Mouse (Mus musculus) cerebellum, postnatal 4 days (tissue): Measurements from ENCODE around the gene Olfr1196.
"Not testable (repeated sequence)": the region's sequence is repeated elsewhere in the genome, so short reads cannot be mapped to it uniquely, and the experiment has no call there.

Experiments
- DNase-seq, 2 experiments: peaks; one replicate each; pipeline ENCODE4 v3.0.0; 2022; ENCODE audit warnings: low spot score in 2 of 2, mixed read lengths in 1 of 2

Olfr1196 gene

DNA sequence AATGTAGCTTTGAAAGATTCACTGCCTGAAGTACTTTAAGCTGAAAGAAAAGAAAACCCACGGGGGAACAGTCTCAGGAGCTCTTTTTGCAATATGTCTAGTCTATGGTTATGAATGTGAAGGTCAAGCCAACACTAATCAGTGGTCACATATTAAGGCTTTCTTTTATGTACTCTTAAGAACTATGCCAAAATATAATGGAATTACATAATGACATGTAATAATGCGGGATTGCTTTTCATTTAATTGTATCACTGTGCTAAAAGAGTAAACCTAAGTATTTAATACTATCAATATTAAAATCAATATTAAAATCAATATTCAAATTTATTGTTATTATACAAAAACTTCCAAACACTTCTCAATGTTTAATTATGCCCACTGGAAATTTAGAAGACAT lies at the start of gene Olfr1196:
Olfr1196 (minus strand) TSS at position 101 of the 400 bp plus-strand sequence.
- DNase-seq = no peak

DNA sequence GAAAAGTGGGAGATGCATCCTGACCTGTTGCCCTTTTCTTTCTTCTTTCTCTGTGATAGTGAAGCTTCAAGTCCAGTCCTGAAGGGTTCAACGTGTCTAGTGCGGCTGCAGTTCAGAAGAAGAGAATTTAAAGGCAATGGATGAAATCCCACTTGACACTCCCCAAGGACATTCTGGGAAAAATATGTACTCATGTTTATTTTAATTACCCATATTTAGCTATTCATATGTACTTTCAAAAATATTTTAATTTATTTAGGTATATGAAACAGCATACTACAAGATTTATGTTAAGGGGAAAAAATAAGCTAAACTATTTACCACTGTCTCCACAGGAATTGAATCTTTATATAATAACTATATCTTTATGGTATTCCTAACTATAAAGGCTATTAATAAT lies 46.9 kb upstream of the Olfr1196 start, which contains the start of gene Olfr1198:
Olfr1198 (minus strand) TSS at position 101 of the 400 bp plus-strand sequence.
- no peak for DNase-seq

DNA sequence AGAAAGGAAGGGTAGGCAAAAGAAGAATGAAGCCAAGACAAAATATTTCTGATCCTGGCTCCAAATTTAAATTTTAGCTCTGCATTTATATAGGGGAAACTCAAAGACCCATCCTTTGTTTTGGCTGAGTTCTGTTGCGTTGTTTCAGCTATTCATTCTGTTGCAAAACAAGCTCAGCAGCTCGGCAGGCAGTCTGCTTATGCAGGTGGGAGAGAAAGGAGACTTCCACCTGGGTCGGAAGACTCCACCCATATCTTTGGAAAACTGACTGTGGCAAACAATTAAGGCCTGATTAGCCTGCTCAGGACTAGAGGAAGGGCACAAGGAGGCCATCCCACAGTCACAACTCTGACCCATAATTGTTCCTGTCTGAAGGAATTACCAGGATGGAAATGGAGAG lies 39.0 kb upstream of the Olfr1196 start:
- no peak for DNase-seq

DNA sequence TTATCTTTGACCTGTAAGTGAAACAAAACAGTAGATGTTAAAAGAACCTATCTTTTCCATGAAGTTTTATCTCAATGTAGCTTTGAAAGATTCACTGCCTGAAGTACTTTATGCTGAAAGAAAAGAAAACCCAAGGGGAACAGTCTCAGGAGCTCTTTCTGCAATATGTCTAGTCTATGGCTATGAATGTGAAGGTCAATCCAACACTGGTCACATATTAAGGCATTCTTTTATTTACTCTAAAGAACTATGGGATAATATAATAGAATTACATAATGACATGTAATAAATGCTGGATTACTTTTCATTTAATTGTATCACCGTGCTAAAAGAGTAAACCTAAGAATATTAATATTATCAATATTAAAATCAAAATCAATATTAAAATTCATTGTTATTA lies 27.9 kb upstream of the Olfr1196 start, which contains the start of gene Olfr1197:
Olfr1197 (minus strand) TSS at position 101 of the 400 bp plus-strand sequence.
- no peak for DNase-seq

DNA sequence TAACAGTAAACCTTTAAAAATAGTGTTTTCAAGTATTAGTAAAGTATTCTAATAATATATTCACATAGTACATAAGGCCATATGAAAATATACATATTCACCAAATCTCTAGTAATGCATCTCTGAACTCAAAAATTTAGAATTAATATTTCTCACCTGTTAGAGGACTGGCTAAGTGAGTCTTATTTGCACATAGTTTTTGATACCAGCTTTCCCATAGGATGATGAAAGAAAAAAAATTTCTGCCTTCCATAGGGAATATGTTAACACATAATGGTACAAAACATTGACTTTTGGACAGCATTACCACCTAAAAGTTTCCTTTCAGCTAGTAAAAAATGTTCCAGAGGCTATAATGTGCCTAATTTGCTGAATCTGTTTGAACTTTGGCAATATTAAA lies 15.3 kb downstream of the Olfr1196 start, which contains the start of gene Olfr1195:
Olfr1195 (minus strand) TSS at position 101 of the 400 bp plus-strand sequence.
- no peak for DNase-seq

DNA sequence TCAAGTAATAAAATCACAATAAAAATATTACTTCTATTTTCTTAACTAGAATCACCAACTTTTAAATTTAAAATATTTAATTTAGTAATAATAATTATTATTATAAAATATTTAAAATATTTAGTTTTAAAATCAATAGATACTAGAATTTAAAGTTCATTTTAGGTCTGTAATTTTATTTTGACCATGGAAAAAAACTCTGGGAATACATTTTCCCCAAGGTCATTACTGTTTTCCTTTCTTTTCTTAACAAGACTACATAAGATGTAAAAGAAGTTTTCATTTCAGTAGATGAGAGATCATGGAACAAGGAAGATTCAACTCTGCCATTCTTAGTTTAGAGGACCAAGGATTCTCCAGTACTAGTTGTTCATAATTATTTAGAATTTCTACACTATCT lies 29.1 kb downstream of the Olfr1196 start, which contains the start of gene Olfr1193:
Olfr1193 (plus strand) TSS at position 301 of the 400 bp plus-strand sequence.
- DNase-seq = not testable (repeated sequence)

DNA sequence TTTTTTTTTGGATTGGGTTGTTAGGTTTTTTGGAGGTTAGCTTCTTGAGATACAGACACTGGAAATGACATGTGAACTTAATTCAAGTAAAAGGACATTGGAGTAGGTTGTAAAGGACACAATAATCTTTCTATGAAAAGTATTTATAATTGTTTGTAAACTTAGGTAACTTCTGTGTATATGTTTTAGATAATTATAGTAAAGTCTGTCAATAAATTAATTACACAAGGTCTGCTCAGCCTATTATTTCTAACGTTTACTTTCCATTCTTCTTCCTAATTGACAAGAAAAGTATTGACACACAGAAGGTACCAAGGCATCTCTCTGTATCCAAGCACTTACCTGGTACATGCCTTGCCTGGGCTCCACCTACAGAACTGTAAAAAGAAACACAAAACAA lies 56.2 kb downstream of the Olfr1196 start, which contains the start of gene Olfr1192-ps1:
Olfr1192-ps1 (plus strand) TSS at position 301 of the 400 bp plus-strand sequence.
- DNase-seq = no peak
